30 mouse cellular contexts compared by ENCODE assay signal in the genomic region with DNA sequence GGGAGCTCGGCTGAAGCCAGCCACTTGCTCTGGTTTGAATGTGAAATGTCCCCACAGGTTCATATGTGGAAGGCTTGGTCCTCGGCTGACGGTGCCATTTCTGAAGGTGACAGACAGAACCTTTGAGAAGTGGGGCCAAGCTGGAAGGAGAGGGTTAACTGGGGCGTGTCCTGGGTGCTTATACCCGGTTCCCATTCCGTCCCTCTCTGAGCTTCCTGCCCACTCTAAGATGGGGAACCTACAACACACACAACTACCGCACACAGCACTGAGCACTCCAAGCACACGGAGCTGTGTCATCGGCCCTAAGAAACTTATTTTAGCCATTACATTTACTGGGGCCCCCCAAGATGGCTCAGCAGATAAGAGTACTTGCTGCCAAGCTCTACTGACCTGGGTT. TPM values are rescaled to one million over a fixed set of nuclear protein-coding genes. Genes with fewer than 3 reads are reported as not detected.
DNase-seq lines count a peak whose midpoint lies in the region; ATAC-seq and TF ChIP-seq lines count a peak whose summit lies in the region.
"Had no signal": no experiment of that assay in that cellular context is flagged by ENCODE, and none has a peak within 500 bp of the region (broad histone marks: within the 10 kb centered on the region; RNA-seq: fewer than 3 reads in every experiment).

No protein-coding gene starts in this region.

- no peak for DNase-seq in layer of hippocampus, postnatal 10 days (ENCODE audit: low spot score in 2 of 2)
- no peak for DNase-seq in cerebellum, postnatal 10 days
- DNase-seq in urinary bladder, postnatal 4 days (ENCODE audit: low spot score in 2 of 2) = no peak
- DNase-seq in adipocyte (ENCODE audit: low spot score) = no peak
- DNase-seq: adrenal gland, postnatal 10 days; adrenal gland, postnatal 36 days; cerebellum, adult 11-12 months; cerebellum, adult 8-10 months; cerebellum, postnatal 14 days; embryo, embryonic 11 days; gastrocnemius, postnatal 25 days had no signal

- 17% methylated on average over 9 of the region's 9 CpGs for WGBS in bone marrow, adult 2 months

- ATAC-seq in common myeloid progenitor, adult 5-6 weeks (replicated peaks; ENCODE audit: low read depth, poor library complexity, severe bottlenecking) = peak; percentile 43
- ATAC-seq in megakaryocyte, adult 5-6 weeks (ENCODE audit: poor library complexity, severe bottlenecking) = peak; percentile 69
- peak; percentile 47 for ATAC-seq in neutrophil, adult 5-6 weeks (ENCODE audit: extremely low read depth, insufficient number of reproducible peaks, low FRiP score, poor library complexity, severe bottlenecking)
- ATAC-seq: activated CD4-positive, CD25-positive, alpha-beta regulatory T cell, adult 4 months; CD4-positive, CD25-positive, alpha-beta regulatory T cell, adult 4 months; forebrain, embryonic 15.5 days; intestine, embryonic 15.5 days had no signal

- no peak for TF ChIP-seq CTCF in bone marrow, adult 2 months (IDR thresholded peaks at IDR 0.05; ENCODE audit: control insufficient read depth, insufficient read depth, low read length)

- peak overlapping the region; percentile 11 for H3K4me3 ChIP-seq in bone marrow, adult 2 months (replicated peaks; ENCODE audit: control insufficient read depth, low read depth, low read length)
- H3K4me3 ChIP-seq: embryonic facial prominence, embryonic 10.5 days; embryonic facial prominence, embryonic 13.5 days; erythroblast, embryonic 14.5 days; forebrain, embryonic 12.5 days; forebrain, embryonic 15.5 days; hindbrain, embryonic 15.5 days; intestine, embryonic 15.5 days had no signal

- peak overlapping the region; percentile 40; the same call in 1 of the 2 replicates for H3K27ac ChIP-seq in bone marrow, adult 2 months (ENCODE audit: control insufficient read depth, insufficient read depth, low read depth, low read length, poor library complexity)
- H3K27ac ChIP-seq: embryonic facial prominence, embryonic 10.5 days; embryonic facial prominence, embryonic 13.5 days; forebrain, embryonic 12.5 days; forebrain, embryonic 15.5 days; hindbrain, embryonic 15.5 days; intestine, embryonic 15.5 days had no signal

- H3K4me1 ChIP-seq in bone marrow, adult 2 months (ENCODE audit: control insufficient read depth, insufficient read depth, low read length) = peaks cover 15% of the 10 kb centered on the region

- no peak for TF ChIP-seq POLR2A in bone marrow, adult 2 months (IDR thresholded peaks at IDR 0.05; ENCODE audit: borderline replicate concordance, control insufficient read depth, low read depth, low read length)

RNA-seq across cellular contexts. Expression of gene Vsir, which starts 5.1 kb away (rescaled TPM):
- 39.7 and 97.9 TPM in 2 replicates for polyA plus RNA-seq in bone marrow, adult 2 months (2011; ENCODE audit: insufficient read depth, insufficient read length, low replicate concordance, missing spikeins)
- total RNA-seq in common myeloid progenitor, adult 5-6 weeks (2017) = 15.4 and 18.5 TPM in 2 replicates
- 267 and 312 TPM in 2 replicates for total RNA-seq in megakaryocyte, adult 5-6 weeks (2015)
- 783 and 809 TPM in 2 replicates for total RNA-seq in megakaryocyte, adult 5-6 weeks (2017)
- 440 and 506 TPM in 2 replicates for total RNA-seq in neutrophil, adult 5-6 weeks (2017)
- 10 to 100 TPM; 15.3 TPM for total RNA-seq in layer of hippocampus, postnatal 10 days (2021)

RNA-seq across cellular contexts. Expression of gene Gm17455, which starts 58.0 kb away (rescaled TPM):
- polyA plus RNA-seq in bone marrow, adult 2 months (2011; ENCODE audit: insufficient read depth, insufficient read length, low replicate concordance, missing spikeins) = 1.9 and 6.0 TPM in 2 replicates
- not detected in 2 replicates for total RNA-seq in common myeloid progenitor, adult 5-6 weeks (2017)
- total RNA-seq in megakaryocyte, adult 5-6 weeks (2015) = 0.91 and 1.0 TPM in 2 replicates
- total RNA-seq in megakaryocyte, adult 5-6 weeks (2017) = 0.20 TPM in 1 of 2 replicates, not detected in the other
- 10.4 and 16.6 TPM in 2 replicates for total RNA-seq in neutrophil, adult 5-6 weeks (2017)
- total RNA-seq in layer of hippocampus, postnatal 10 days (2021) = 1 to 10 TPM; 3.6 to 3.7 TPM
- total RNA-seq: adrenal gland, adult 18-20 months; adrenal gland, postnatal 10 days; adrenal gland, postnatal 36 days; gastrocnemius, adult 8-10 months; gastrocnemius, postnatal 25 days; heart, adult 8-10 months; heart, postnatal 25 days had no signal
- polyA plus RNA-seq: C2C12; erythroblast, embryonic 14.5 days; heart, embryonic 14.5 days had no signal

Comparison
In these comparisons a context has a peak if more than half of its experiments do, and no peak if none do; other contexts are left out.
1. RNA of gene Vsir, which starts 5.1 kb away (total RNA-seq): 267 to 809 TPM in megakaryocyte, adult 5-6 weeks and 440 to 506 TPM in neutrophil, adult 5-6 weeks; 15.4 to 18.5 TPM in common myeloid progenitor, adult 5-6 weeks and 15.3 TPM in layer of hippocampus, postnatal 10 days; every median in the first group is over 10 times any median in the second.
2. Peak in every context shown above with its lines, with median percentiles within 50 percentile points of each other: ATAC-seq.